Mouse (Mus musculus) liver, embryonic 12.5 days (tissue): ENCODE results near the gene Timeless. TPM values are rescaled to one million over a fixed set of nuclear protein-coding genes. Genes with fewer than 3 reads are reported as not detected.
"Not testable (repeated sequence)": the region's sequence is repeated elsewhere in the genome, so short reads cannot be mapped to it uniquely, and the experiment has no call there.

Experiments used
- ATAC-seq: fragments of 200-750 bp; cut with Nextera tagmentation; 2 replicates; pipeline ENCODE4 v1.8.0; 2017; ENCODE audit warnings: moderate number of reproducible peaks, mild to moderate bottlenecking, moderate library complexity
- H3K27ac ChIP-seq: fragments of 300-500 bp; sonication (generic); 2 replicates; pipeline ENCODE4 v1.5.1; 2016; ENCODE audit warnings: mild to moderate bottlenecking
- H3K27me3 ChIP-seq: fragments of 300-500 bp; sonication (generic); replicated peaks from 2 replicates; pipeline ENCODE4 v1.6.1; 2016; ENCODE audit warnings: mild to moderate bottlenecking, moderate library complexity
- H3K36me3 ChIP-seq: fragments of 300-500 bp; sonication (generic); 2 replicates; pipeline ENCODE4 v1.6.1; 2016; ENCODE audit warnings: mild to moderate bottlenecking, moderate library complexity
- H3K4me1 ChIP-seq: fragments of 300-500 bp; sonication (generic); 2 replicates; pipeline ENCODE4 v1.6.1; 2016
- H3K4me2 ChIP-seq: fragments of 300-500 bp; sonication (generic); 2 replicates; pipeline ENCODE4 v1.6.1; 2016; ENCODE audit warnings: mild to moderate bottlenecking, moderate library complexity
- H3K4me3 ChIP-seq: fragments of 300-500 bp; sonication (generic); 2 replicates; pipeline ENCODE4 v1.5.1; 2016; ENCODE audit warnings: mild to moderate bottlenecking, moderate library complexity
- H3K9ac ChIP-seq: fragments of 300-500 bp; sonication (generic); 2 replicates; pipeline ENCODE4 v1.6.1; 2016; ENCODE audit warnings: mild to moderate bottlenecking, moderate library complexity
- H3K9me3 ChIP-seq: fragments of 300-500 bp; sonication (generic); replicated peaks from 2 replicates; pipeline ENCODE4 v1.6.1; 2016; ENCODE audit warnings: mild to moderate bottlenecking, moderate library complexity
- WGBS: fragments of 180-500 bp; shearing (Covaris S2); methylation state at CpG from one replicate; pipeline ENCODE4 v1.1.7; 2016; ENCODE audit not compliant: insufficient replicate concordance; 5-methylcytosine and 5-hydroxymethylcytosine counted together
- polyA plus RNA-seq: library from polyadenylated mRNA; unstranded; fragments of >200 nt; fragmentation: Nextera tagmentation; extraction: Ambion mirVana; gene quantifications from 2 replicates; pipeline ENCODE4 v1.2.1, GENCODE M21; 2016

Gene Timeless
- polyA plus RNA-seq, 1 experiment from 2014 or later: 46.5 TPM

DNA sequence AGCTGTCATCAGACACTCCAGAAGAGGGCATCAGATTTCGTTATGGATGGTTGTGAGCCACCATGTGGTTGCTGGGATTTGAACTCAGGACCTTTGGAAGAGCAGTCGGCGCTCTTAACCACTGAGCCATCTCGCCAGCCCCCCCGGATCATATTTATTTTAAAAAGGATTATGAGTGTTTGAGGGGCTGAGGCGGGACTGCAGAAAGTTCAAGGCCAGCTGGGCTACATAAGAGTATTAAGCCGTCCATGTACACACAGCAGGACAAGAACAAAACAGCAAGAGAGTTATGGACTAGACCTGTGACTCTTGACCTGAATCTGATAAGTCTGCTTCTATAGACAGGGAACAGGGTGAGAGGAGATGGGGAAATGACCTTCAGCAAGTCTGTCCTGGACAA is 28.5 kb downstream of the Timeless start:
- not testable (repeated sequence) for H3K4me1 ChIP-seq, H3K4me2 ChIP-seq, ATAC-seq, H3K9ac ChIP-seq, H3K27me3 ChIP-seq, H3K4me3 ChIP-seq, H3K36me3 ChIP-seq, H3K27ac ChIP-seq, H3K9me3 ChIP-seq
- WGBS: 77% methylated on average over 7 of the region's 7 CpGs

- no peak overlapping the region for H3K4me2 ChIP-seq
- H3K4me3 ChIP-seq: no peak overlapping the region
- WGBS: 76% methylated on average over 22 of the region's 22 CpGs
- H3K27ac ChIP-seq: no peak overlapping the region
- no peaks in the 10 kb centered on the region for H3K27me3 ChIP-seq
- no peaks in the 10 kb centered on the region for H3K36me3 ChIP-seq
- ATAC-seq: no peak
- no peak overlapping the region for H3K9ac ChIP-seq
- no peaks in the 10 kb centered on the region for H3K9me3 ChIP-seq
- H3K4me1 ChIP-seq: peaks cover 9% of the 10 kb centered on the region; the same call in 1 of the 2 replicates
Measured at GRCm38 (mm10) chr10:128262300-128262699, 30.4 kb downstream of the Timeless start.

- peaks cover 9% of the 10 kb centered on the region; the same call in 1 of the 2 replicates for H3K4me1 ChIP-seq
- H3K4me3 ChIP-seq: no peak overlapping the region
- H3K27me3 ChIP-seq: no peaks in the 10 kb centered on the region
- no peak for ATAC-seq
- no peak overlapping the region for H3K27ac ChIP-seq
- no peak overlapping the region for H3K4me2 ChIP-seq
- no peaks in the 10 kb centered on the region for H3K9me3 ChIP-seq
- no peak overlapping the region for H3K9ac ChIP-seq
- no peaks in the 10 kb centered on the region for H3K36me3 ChIP-seq
- 68% methylated on average over 6 of the region's 6 CpGs for WGBS
Measured at GRCm38 (mm10) chr10:128263393-128264310, 31.8 kb downstream of the Timeless start.

- WGBS: 70% methylated on average over 6 of the region's 6 CpGs
- Histone ChIP-seq H3K9me3 (no peaks in the 10 kb centered on the region), H3K27ac (peak within 1 kb of the TSS; percentile 60), H3K4me2 (peak within 1 kb of the TSS; percentile 73), H3K36me3 (peaks cover 3% of the 10 kb centered on the region; the same call in 1 of the 2 replicates), H3K9ac (no peak within 1 kb of the TSS), H3K27me3 (no peaks in the 10 kb centered on the region), H3K4me3 (peak within 1 kb of the TSS; percentile 86; the same call in 1 of the 2 replicates), H3K4me1 (peaks cover 26% of the 10 kb centered on the region)
- no peak for ATAC-seq
Measured at GRCm38 (mm10) chr10:128268371-128268770, 36.5 kb downstream of the Timeless start, which contains the start of gene Apof. Gene Apof, plus strand, starts transcription at chr10:128268671.

- Histone ChIP-seq H3K36me3 (peaks cover 3% of the 10 kb centered on the region; the same call in 1 of the 2 replicates), H3K4me3 (peak overlapping the region; percentile 86), H3K9me3 (no peaks in the 10 kb centered on the region), H3K4me1 (peaks cover 26% of the 10 kb centered on the region), H3K9ac (peak overlapping the region; percentile 69), H3K27ac (peak overlapping the region; percentile 58), H3K27me3 (no peaks in the 10 kb centered on the region), H3K4me2 (peak overlapping the region; percentile 73)
- no peak for ATAC-seq
- WGBS: 79% methylated on average over 16 of the region's 16 CpGs
Measured at GRCm38 (mm10) chr10:128269206-128269910, 37.5 kb downstream of the Timeless start.

GRCm38 (mm10) chr10:128270287-128270841 is 38.5 kb downstream of the Timeless start, which contains the start of gene Stat2:
Gene Stat2, plus strand, starts transcription at chr10:128270559.
- Histone ChIP-seq H3K36me3 (peaks cover 6% of the 10 kb centered on the region), H3K4me3 (peak within 1 kb of the TSS; percentile 86), H3K9ac (peak within 1 kb of the TSS; percentile 88), H3K27me3 (no peaks in the 10 kb centered on the region), H3K4me2 (peak within 1 kb of the TSS; percentile 73), H3K4me1 (peaks cover 31% of the 10 kb centered on the region), H3K9me3 (no peaks in the 10 kb centered on the region), H3K27ac (peak within 1 kb of the TSS; percentile 82)
- peak; percentile 98 for ATAC-seq
- under 1% methylated on average over 43 of the region's 43 CpGs for WGBS

GRCm38 (mm10) chr10:128270866-128271265 is 39.0 kb downstream of the Timeless start:
- no peaks in the 10 kb centered on the region for H3K9me3 ChIP-seq
- peak overlapping the region; percentile 73 for H3K4me2 ChIP-seq
- peak overlapping the region; percentile 88 for H3K9ac ChIP-seq
- 32% methylated on average over 7 of the region's 7 CpGs for WGBS
- no peaks in the 10 kb centered on the region for H3K27me3 ChIP-seq
- H3K36me3 ChIP-seq: peaks cover 6% of the 10 kb centered on the region
- peaks cover 31% of the 10 kb centered on the region for H3K4me1 ChIP-seq
- peak overlapping the region; percentile 82 for H3K27ac ChIP-seq
- no peak for ATAC-seq
- H3K4me3 ChIP-seq: peak overlapping the region; percentile 86

GRCm38 (mm10) chr10:128271883-128272282 is 40.0 kb downstream of the Timeless start:
- Histone ChIP-seq H3K27ac (no peak overlapping the region), H3K36me3 (peaks cover 13% of the 10 kb centered on the region), H3K4me3 (no peak overlapping the region), H3K4me1 (peaks cover 31% of the 10 kb centered on the region), H3K27me3 (no peaks in the 10 kb centered on the region), H3K4me2 (no peak overlapping the region), H3K9me3 (no peaks in the 10 kb centered on the region), H3K9ac (no peak overlapping the region)
- WGBS: 65% methylated on average over 2 of the region's 2 CpGs
- ATAC-seq: no peak

DNA sequence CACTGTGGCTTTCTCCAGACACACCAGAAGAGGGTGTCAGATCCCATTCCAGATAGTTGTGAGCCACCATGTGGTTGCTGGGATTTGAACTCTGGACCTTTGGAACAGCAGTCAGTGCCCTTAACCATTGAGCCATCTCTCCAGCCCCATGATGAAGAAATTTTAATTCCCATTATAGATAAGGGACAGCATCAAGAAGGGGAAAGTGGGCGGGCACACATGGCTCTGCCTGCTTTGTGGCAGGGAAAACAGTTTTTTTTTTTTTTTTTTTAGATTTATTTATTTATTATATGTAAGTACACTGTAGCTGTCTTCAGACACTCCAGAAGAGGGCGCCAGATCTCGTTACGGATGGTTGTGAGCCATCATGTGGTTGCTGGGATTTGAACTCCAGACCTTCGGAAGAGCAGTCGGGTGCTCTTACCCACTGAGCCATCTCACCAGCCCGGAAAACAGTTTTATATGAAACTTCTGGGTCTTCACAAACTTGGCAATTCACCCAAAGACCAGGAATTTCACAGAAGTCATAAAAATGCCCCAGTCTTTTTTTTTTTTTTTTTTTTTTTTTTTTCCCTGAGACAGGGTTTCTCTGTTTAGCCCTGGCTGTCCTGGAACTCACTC is 41.1 kb downstream of the Timeless start:
- H3K27me3 ChIP-seq, H3K4me3 ChIP-seq, H3K9me3 ChIP-seq, ATAC-seq, H3K4me2 ChIP-seq, H3K27ac ChIP-seq, H3K9ac ChIP-seq: not testable (repeated sequence)
- WGBS: 78% methylated on average over 6 of the region's 7 CpGs
- Histone ChIP-seq H3K36me3 (peaks cover 23% of the 10 kb centered on the region), H3K4me1 (peaks cover 31% of the 10 kb centered on the region)

DNA sequence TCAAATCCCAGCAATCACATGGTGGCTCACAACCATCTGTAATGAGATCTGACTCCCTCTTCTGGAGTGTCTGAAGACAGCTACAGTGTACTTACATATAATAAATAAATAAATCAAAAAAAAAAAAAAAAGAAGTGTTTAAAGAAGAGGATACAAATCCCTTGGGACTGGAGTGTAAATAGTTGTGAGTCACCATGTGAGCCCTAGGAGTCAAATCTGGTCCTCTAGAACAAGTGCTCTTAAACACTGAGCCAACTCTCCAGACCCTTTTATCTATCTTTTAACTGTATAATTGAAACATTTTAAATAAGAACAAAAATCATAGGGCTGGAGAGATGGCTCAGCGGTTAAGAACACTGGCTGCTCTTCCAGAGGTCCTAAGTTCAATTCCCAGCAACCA is 43.5 kb downstream of the Timeless start:
- H3K4me3 ChIP-seq, H3K27ac ChIP-seq, H3K27me3 ChIP-seq, H3K9ac ChIP-seq, ATAC-seq, H3K4me2 ChIP-seq, H3K9me3 ChIP-seq: not testable (repeated sequence)
- Histone ChIP-seq H3K4me1 (peaks cover 22% of the 10 kb centered on the region), H3K36me3 (peaks cover 46% of the 10 kb centered on the region)
- 87% methylated on average over 1 of the region's 1 CpGs for WGBS

- no peak overlapping the region for H3K27ac ChIP-seq
- peaks cover 71% of the 10 kb centered on the region for H3K36me3 ChIP-seq
- no peak overlapping the region for H3K4me2 ChIP-seq
- no peak overlapping the region for H3K4me3 ChIP-seq
- H3K4me1 ChIP-seq: peaks cover 5% of the 10 kb centered on the region; the same call in 1 of the 2 replicates
- WGBS: 72% methylated on average over 6 of the region's 6 CpGs
- no peaks in the 10 kb centered on the region for H3K9me3 ChIP-seq
- H3K9ac ChIP-seq: no peak overlapping the region
- H3K27me3 ChIP-seq: no peaks in the 10 kb centered on the region
- no peak for ATAC-seq
Measured at GRCm38 (mm10) chr10:128278158-128278557, 46.3 kb downstream of the Timeless start.
